8 mouse cellular contexts compared by ENCODE assay signal in the genomic region with DNA sequence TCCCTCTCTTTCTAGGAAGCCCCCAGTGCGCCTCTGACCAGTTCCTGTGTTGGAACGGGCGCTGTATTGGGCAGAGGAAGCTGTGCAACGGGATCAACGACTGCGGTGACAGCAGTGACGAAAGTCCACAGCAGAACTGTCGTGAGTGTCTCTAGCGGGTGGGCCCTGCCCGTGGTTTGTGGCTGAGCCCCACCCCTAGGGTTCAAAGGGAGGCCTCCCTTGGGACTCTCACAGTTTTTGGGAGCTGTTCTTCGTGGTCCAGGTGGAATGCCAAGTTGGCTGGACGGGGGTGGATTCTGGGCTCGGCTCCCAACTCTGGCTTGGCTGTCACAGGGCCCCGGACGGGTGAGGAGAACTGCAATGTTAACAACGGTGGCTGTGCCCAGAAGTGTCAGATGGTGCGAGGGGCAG. TPM values are rescaled to one million over a fixed set of nuclear protein-coding genes. Genes with fewer than 3 reads are reported as not detected.
DNase-seq lines count a peak whose midpoint lies in the region; ATAC-seq and TF ChIP-seq lines count a peak whose summit lies in the region.

No protein-coding gene starts in this region.

- no peak overlapping the region for H3K9ac ChIP-seq in liver, embryonic 16.5 days (ENCODE audit: low read depth, low read length)
- no peak overlapping the region for H3K9ac ChIP-seq in liver, embryonic 12.5 days

- ATAC-seq in liver, embryonic 16.5 days (ENCODE audit: low read depth): no peak
- no peak for ATAC-seq in liver, embryonic 12.5 days
- ATAC-seq in monocyte, adult 5-6 weeks (replicated peaks; ENCODE audit: insufficient number of reproducible peaks, low FRiP score, low TSS enrichment, poor library complexity, severe bottlenecking): peak; percentile 70

- no peak overlapping the region for H3K27ac ChIP-seq in cerebellum, adult 2 months (ENCODE audit: insufficient read depth, low read length)
- H3K27ac ChIP-seq in liver, embryonic 16.5 days (ENCODE audit: low read length): no peak overlapping the region
- no peak overlapping the region for H3K27ac ChIP-seq in liver, embryonic 12.5 days

- no peaks in the 10 kb centered on the region for H3K9me3 ChIP-seq in liver, embryonic 16.5 days (replicated peaks; ENCODE audit: control insufficient read depth, low read length)
- H3K9me3 ChIP-seq in liver, embryonic 12.5 days (replicated peaks): no peaks in the 10 kb centered on the region

- no peak overlapping the region for H3K4me2 ChIP-seq in liver, embryonic 16.5 days (ENCODE audit: low read depth, low read length)
- no peak overlapping the region for H3K4me2 ChIP-seq in liver, embryonic 12.5 days

- no peaks in the 10 kb centered on the region; the same call in 1 of the 2 replicates for H3K36me3 ChIP-seq in liver, embryonic 16.5 days (ENCODE audit: control insufficient read depth, insufficient read depth)
- H3K36me3 ChIP-seq in liver, embryonic 12.5 days: peaks cover 25% of the 10 kb centered on the region

- peak; percentile 52 to 55 for DNase-seq in cerebellum, adult 2 months
- no peak for DNase-seq in cerebellum, adult 11-12 months
- DNase-seq in heart, adult 9 months (ENCODE audit: low spot score in 2 of 2): peak; percentile 70 to 76
- no peak for DNase-seq in left cerebral cortex, adult 18-20 months (ENCODE audit: low spot score in 2 of 2)
- DNase-seq in urinary bladder, postnatal 4 days (ENCODE audit: low spot score in 2 of 2): no peak

- WGBS in cerebellum, adult 2 months: 32% methylated on average over 17 of the region's 17 CpGs
- 16% methylated on average over 17 of the region's 17 CpGs for WGBS in liver, embryonic 16.5 days (ENCODE audit: insufficient replicate concordance)
- WGBS in liver, embryonic 12.5 days (ENCODE audit: insufficient replicate concordance): 26% methylated on average over 17 of the region's 17 CpGs

- no peaks in the 10 kb centered on the region for H3K27me3 ChIP-seq in cerebellum, adult 2 months (ENCODE audit: control insufficient read depth, insufficient read depth, low read length)
- no peaks in the 10 kb centered on the region for H3K27me3 ChIP-seq in liver, embryonic 16.5 days (ENCODE audit: control insufficient read depth, insufficient read depth, low read depth, low read length)
- no peaks in the 10 kb centered on the region for H3K27me3 ChIP-seq in liver, embryonic 12.5 days (replicated peaks)

- H3K4me1 ChIP-seq in cerebellum, adult 2 months (ENCODE audit: control insufficient read depth, insufficient read depth, low read length): peaks cover 12% of the 10 kb centered on the region
- no peaks in the 10 kb centered on the region for H3K4me1 ChIP-seq in liver, embryonic 16.5 days (ENCODE audit: control insufficient read depth, low read depth, low read length)
- H3K4me1 ChIP-seq in liver, embryonic 12.5 days: peaks cover 5% of the 10 kb centered on the region

- TF ChIP-seq POLR2A in cerebellum, adult 2 months (IDR thresholded peaks at IDR 0.05; ENCODE audit: borderline replicate concordance, insufficient read depth, low read length): no peak

- TF ChIP-seq CTCF in cerebellum, adult 2 months (IDR thresholded peaks at IDR 0.05; ENCODE audit: borderline replicate concordance, insufficient read depth, low read depth, low read length): no peak

- no peak overlapping the region for H3K4me3 ChIP-seq in cerebellum, adult 2 months (replicated peaks; ENCODE audit: insufficient read depth, low read depth, low read length)
- 0 out of 2 replicates have a peak overlapping the region, but pooled peaks have one; percentile 16 for H3K4me3 ChIP-seq in liver, embryonic 16.5 days (ENCODE audit: low read depth, low read length)
- no peak overlapping the region for H3K4me3 ChIP-seq in liver, embryonic 12.5 days

RNA-seq across cellular contexts. Expression of gene Lrp4, which starts 18.9 kb away (rescaled TPM):
- 5.5 and 5.9 TPM in 2 replicates for polyA plus RNA-seq in cerebellum, adult 2 months (2012; rRNA removed)
- 1.4 and 1.7 TPM in 2 replicates for polyA plus RNA-seq in liver, embryonic 16.5 days (2015; fragmentation: Nextera tagmentation; extraction: Ambion mirVana)
- polyA plus RNA-seq in liver, embryonic 12.5 days (2016; fragmentation: Nextera tagmentation; extraction: Ambion mirVana): 1.0 and 1.2 TPM in 2 replicates
- total RNA-seq in monocyte, adult 5-6 weeks (2017): 1.4 to 2.5 TPM (median 1.6 TPM) in 3 replicates
- total RNA-seq in left cerebral cortex, adult 18-20 months (2021): 10 to 100 TPM; 21.0 to 23.1 TPM

RNA-seq across cellular contexts. Expression of gene 1110051M20Rik, which starts 31.8 kb away (rescaled TPM):
- 103 and 106 TPM in 2 replicates for polyA plus RNA-seq in cerebellum, adult 2 months (2012; rRNA removed)
- polyA plus RNA-seq in liver, embryonic 16.5 days (2015; fragmentation: Nextera tagmentation; extraction: Ambion mirVana): 6.0 and 6.7 TPM in 2 replicates
- 9.1 and 10.4 TPM in 2 replicates for polyA plus RNA-seq in liver, embryonic 12.5 days (2016; fragmentation: Nextera tagmentation; extraction: Ambion mirVana)
- total RNA-seq in monocyte, adult 5-6 weeks (2017): 4.0 to 12.7 TPM (median 5.5 TPM) in 3 replicates
- 100 to 1,000 TPM in 1 of 2 experiments, 10 to 100 TPM in 1; 92.1 to 103 TPM for total RNA-seq in left cerebral cortex, adult 18-20 months (2021)

RNA-seq across cellular contexts. Expression of gene Ckap5, which starts 50.3 kb away (rescaled TPM):
- polyA plus RNA-seq in cerebellum, adult 2 months (2012; rRNA removed): 97.8 and 121 TPM in 2 replicates
- 32.8 and 39.3 TPM in 2 replicates for polyA plus RNA-seq in liver, embryonic 16.5 days (2015; fragmentation: Nextera tagmentation; extraction: Ambion mirVana)
- 57.7 and 59.1 TPM in 2 replicates for polyA plus RNA-seq in liver, embryonic 12.5 days (2016; fragmentation: Nextera tagmentation; extraction: Ambion mirVana)
- 35.8 to 49.7 TPM (median 41.9 TPM) in 3 replicates for total RNA-seq in monocyte, adult 5-6 weeks (2017)
- 100 to 1,000 TPM; 124 to 127 TPM for total RNA-seq in left cerebral cortex, adult 18-20 months (2021)

Comparison
In these comparisons a context has a peak if more than half of its experiments do, and no peak if none do; other contexts are left out.
1. DNase-seq: peak in cerebellum, adult 2 months (2 of 2) and heart, adult 9 months (2 of 2); none in cerebellum, adult 11-12 months (single experiment), left cerebral cortex, adult 18-20 months (0 of 2) and urinary bladder, postnatal 4 days (0 of 2).